Mouse (Mus musculus) left cerebral cortex, adult 6 months (tissue): ENCODE measurements around the gene Gkn3. TPM values are rescaled to one million over a fixed set of nuclear protein-coding genes. Genes with fewer than 3 reads are reported as not detected.

Experiments used
- long read RNA-seq, 2 experiments: library from polyadenylated mRNA; unstranded; transcript quantifications; one replicate each; pipeline ENCODE4 v2.0.0; 2019 to 2020
- polyA plus RNA-seq: library from polyadenylated mRNA; unstranded; fragments of <200 nt; fragmentation: Nextera tagmentation; gene quantifications from 2 replicates; pipeline ENCODE4 v1.2.3, GENCODE M21; 2021

Gene Gkn3
- polyA plus RNA-seq, result 13.4 and 14.8 TPM in 2 replicates
- long read RNA-seq, experiment 1, partial matches to known transcripts, result 0 of 2 reads
- long read RNA-seq, experiment 1, other reads (novel, unspliced or antisense), result 0 of 2 reads
- long read RNA-seq, experiment 2, transcript Gkn3-201 (6 exons, 856 nt), result major isoform, 8 of 12 reads
- long read RNA-seq, experiment 2, partial matches to known transcripts, result 3 of 12 reads
- long read RNA-seq, experiment 2, other reads (novel, unspliced or antisense), result 1 of 12 reads

DNA sequence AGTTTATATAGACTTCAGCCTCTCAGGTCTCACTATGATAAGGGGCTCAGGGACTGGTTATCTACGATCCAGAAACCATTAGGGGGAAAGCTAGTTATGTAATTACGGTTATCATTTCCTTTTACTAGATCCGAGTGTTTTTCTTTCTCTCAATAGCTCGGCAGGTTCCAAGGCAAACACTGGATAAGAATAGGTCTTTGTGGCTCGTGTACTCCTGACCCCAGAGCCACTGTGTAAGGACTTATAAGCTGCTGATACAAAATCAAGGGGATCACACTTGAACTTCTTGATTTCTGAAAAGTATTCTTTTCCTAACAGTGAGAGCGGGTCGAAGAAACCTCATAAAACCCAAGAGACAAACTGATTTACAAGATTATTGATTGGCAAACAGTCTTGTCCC, at the start of gene Gkn3:
Gene Gkn3 (minus strand): TSS at position 59 of the 400 bp plus-strand sequence.

DNA sequence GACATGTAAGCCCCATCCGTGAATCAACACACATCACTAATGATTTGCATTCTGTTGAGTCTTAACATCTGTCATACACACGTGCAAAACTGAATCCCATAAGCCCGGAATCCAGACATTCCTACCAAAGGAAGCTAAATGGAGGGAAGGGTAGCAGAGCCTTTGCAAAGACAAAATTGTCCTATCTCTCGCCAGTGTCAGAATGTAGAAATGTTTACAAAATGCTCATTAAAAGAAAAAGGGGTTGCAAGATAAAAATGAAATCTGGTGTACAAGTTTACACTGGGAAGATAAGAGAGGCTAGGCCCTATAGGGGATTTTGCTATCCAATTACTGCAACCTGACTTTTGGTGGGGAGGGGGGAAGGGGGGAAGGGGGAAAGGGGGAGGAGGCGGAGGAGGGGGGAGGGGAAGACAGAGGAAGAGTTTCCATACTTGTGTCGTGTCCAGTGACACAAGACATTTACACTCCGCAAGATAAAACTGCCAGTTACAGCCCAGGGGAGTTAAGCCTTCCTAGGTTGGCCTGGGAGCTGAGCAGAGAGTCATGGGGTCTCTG, 39.8 kb upstream of the Gkn3 start, which contains the start of gene Bmp10:
Gene Bmp10 (plus strand): TSS at position 508 of the 558 bp plus-strand sequence.

DNA sequence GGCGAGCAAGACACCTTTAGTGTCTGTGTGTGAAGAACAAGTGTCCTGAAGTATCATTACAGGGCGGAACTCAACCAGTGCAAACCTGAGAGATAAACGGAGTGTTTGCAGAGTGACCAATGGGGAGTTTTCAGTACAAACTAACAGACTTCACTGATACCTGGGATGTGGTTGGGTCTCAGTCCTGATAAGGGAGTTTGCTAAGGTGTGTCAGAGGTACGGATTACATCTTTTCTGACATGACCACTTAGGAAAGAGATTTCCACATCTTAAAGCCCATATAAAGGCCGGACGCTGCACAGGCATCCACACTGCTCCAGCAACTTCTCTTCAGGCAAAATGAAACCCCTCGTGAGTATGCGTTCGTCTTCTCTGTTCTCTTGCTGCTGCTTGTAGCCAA, 15.7 kb downstream of the Gkn3 start, which contains the start of gene Gkn2:
Gene Gkn2 (plus strand): TSS at position 301 of the 400 bp plus-strand sequence.

DNA sequence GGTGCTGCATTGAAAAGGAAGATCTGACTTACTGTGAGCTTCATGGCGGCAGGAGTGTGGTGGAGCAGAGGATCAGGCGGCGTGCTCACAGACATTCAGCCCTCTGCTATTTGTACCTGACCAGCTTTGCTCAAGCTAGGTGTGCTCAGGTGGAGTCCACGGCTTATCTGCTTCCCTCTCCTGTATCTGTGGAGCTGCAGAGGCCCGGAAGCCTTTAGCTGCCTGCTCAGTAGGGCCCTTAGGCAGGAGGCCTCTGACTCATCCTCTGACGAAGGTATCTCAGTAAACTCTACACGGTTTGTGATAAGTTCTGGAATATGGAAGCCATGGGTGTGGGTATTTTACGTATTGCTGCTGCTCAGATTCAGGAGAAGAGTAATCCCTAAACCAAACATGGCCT, 37.9 kb downstream of the Gkn3 start, which contains the start of gene Gkn1:
Gene Gkn1 (minus strand): TSS at position 114 of the 400 bp plus-strand sequence.

DNA sequence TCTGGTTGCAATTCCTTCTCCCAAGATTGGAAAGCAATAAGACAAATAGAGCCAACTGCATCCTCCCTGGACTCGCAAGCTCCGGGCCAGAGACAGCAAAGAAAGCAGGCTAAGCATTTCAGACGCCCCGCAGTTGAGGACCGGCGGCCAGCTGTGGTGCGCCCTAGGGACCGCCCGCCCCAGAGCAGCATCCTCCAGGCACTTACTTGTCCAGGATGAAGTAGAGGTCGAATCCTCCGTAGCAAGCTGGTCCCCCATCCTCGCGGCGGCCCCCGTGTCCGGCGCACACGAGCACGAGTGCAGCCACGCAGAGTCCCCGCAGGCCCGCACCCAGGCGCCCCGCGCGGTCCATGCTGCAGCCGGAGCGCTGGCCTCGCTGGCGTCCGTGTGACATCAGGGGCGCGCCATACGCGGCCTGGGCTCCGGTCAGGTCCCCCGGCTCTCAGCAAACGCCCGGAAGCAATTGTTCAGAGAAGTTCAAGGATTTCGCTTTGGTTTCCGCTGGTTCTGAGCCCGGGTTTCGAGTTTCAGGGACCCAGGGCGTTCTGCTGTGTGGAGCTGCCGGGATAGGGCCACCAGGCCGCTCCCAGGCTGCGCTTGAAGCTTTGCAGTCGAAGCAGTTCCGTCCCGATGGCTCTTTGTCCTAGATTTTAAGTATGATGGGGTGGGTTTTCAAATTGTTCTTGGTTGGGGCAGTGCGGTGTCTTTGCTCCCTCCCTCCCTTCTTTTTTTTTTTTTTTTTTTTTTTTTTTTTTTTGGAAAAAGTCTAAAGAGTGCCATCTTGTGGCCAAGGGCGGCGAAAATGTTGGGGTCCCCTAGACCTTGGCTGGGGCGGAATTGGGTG, 53.4 kb downstream of the Gkn3 start, which contains the start of gene Antxr1:
Gene Antxr1 (minus strand): TSS at position 731 of the 844 bp plus-strand sequence.

Other genes starting within 250 kb of the Gkn3 start
- 1.5 and 1.7 TPM in 2 replicates for gene Antxr1, start 53.1 kb downstream of the Gkn3 start, polyA plus RNA-seq
- gene Gkn1, start 38.0 kb downstream of the Gkn3 start, polyA plus RNA-seq, result 0.16 and 0.18 TPM in 2 replicates
- not detected in 2 replicates for gene Gkn2, start 15.6 kb downstream of the Gkn3 start, polyA plus RNA-seq
- not detected in 2 replicates for gene Bmp10, start 40.1 kb upstream of the Gkn3 start, polyA plus RNA-seq
- 3.3 and 4.3 TPM in 2 replicates for gene Arhgap25, start 144.3 kb upstream of the Gkn3 start, polyA plus RNA-seq
- 0.13 TPM in 1 of 2 replicates, not detected in the other for gene Prokr1, start 201.8 kb upstream of the Gkn3 start, polyA plus RNA-seq